Mouse (Mus musculus): ENCODE measurements around the gene Baz2b.

Gene Baz2b

GRCm38 (mm10) chr2:60132269-60133042 is 77.2 kb downstream of the Baz2b start:
- no peak for DNase-seq (ENCODE audit: low read depth, low spot score)

GRCm38 (mm10) chr2:60128631-60129030 is 81.0 kb downstream of the Baz2b start:
- no peak for DNase-seq (ENCODE audit: low read depth, low spot score)

- DNase-seq (ENCODE audit: low read depth, low spot score): no peak
Measured at GRCm38 (mm10) chr2:60126831-60127230, 82.8 kb downstream of the Baz2b start.

GRCm38 (mm10) chr2:60126292-60126691 is 83.3 kb downstream of the Baz2b start:
- no peak for DNase-seq (ENCODE audit: low read depth, low spot score)

GRCm38 (mm10) chr2:60125049-60126004 is 84.3 kb downstream of the Baz2b start:
- DNase-seq (ENCODE audit: low read depth, low spot score): peak; percentile 55

GRCm38 (mm10) chr2:60124648-60125048 is 85.0 kb downstream of the Baz2b start:
- DNase-seq (ENCODE audit: low read depth, low spot score): peak; percentile 40

- DNase-seq (ENCODE audit: low read depth, low spot score): no peak
Measured at GRCm38 (mm10) chr2:60123911-60124647, 85.6 kb downstream of the Baz2b start.

- no peak for DNase-seq (ENCODE audit: low read depth, low spot score)
Measured at GRCm38 (mm10) chr2:60123061-60123874, 86.4 kb downstream of the Baz2b start.

GRCm38 (mm10) chr2:60122188-60122587 is 87.5 kb downstream of the Baz2b start:
- no peak for DNase-seq (ENCODE audit: low read depth, low spot score)

GRCm38 (mm10) chr2:60120681-60121080 is 89.0 kb downstream of the Baz2b start:
- no peak for DNase-seq (ENCODE audit: low read depth, low spot score)

GRCm38 (mm10) chr2:60118684-60119558 is 90.7 kb downstream of the Baz2b start:
- DNase-seq (ENCODE audit: low read depth, low spot score): no peak

- DNase-seq (ENCODE audit: low read depth, low spot score): no peak
Measured at GRCm38 (mm10) chr2:60117867-60118266, 91.8 kb downstream of the Baz2b start.

- DNase-seq (ENCODE audit: low read depth, low spot score): no peak
Measured at GRCm38 (mm10) chr2:60115891-60116554, 93.6 kb downstream of the Baz2b start.

- no peak for DNase-seq (ENCODE audit: low read depth, low spot score)
Measured at GRCm38 (mm10) chr2:60114901-60115300, 94.7 kb downstream of the Baz2b start.

GRCm38 (mm10) chr2:60113661-60114560 is 95.7 kb downstream of the Baz2b start:
- DNase-seq (ENCODE audit: low read depth, low spot score): no peak

GRCm38 (mm10) chr2:60112116-60112515 is 97.5 kb downstream of the Baz2b start:
- no peak for DNase-seq (ENCODE audit: low read depth, low spot score)

- no peak for DNase-seq (ENCODE audit: low read depth, low spot score)
Measured at GRCm38 (mm10) chr2:60109001-60109400, 100.6 kb downstream of the Baz2b start.

- no peak for DNase-seq (ENCODE audit: low read depth, low spot score)
Measured at GRCm38 (mm10) chr2:60096625-60097024, 113.0 kb downstream of the Baz2b start.

Data from embryo, embryonic 11.5 days (tissue).